Mouse (Mus musculus) CD4-positive, CD25-positive, alpha-beta regulatory T cell, adult 2 months (primary cell): ENCODE measurements around the gene Kcnk3.

Experiments
- DNase-seq: peaks from one replicate; pipeline ENCODE4 v3.0.0-alpha.2; 2012; ENCODE audit warnings: low read depth, low spot score

The Kcnk3 gene

DNA sequence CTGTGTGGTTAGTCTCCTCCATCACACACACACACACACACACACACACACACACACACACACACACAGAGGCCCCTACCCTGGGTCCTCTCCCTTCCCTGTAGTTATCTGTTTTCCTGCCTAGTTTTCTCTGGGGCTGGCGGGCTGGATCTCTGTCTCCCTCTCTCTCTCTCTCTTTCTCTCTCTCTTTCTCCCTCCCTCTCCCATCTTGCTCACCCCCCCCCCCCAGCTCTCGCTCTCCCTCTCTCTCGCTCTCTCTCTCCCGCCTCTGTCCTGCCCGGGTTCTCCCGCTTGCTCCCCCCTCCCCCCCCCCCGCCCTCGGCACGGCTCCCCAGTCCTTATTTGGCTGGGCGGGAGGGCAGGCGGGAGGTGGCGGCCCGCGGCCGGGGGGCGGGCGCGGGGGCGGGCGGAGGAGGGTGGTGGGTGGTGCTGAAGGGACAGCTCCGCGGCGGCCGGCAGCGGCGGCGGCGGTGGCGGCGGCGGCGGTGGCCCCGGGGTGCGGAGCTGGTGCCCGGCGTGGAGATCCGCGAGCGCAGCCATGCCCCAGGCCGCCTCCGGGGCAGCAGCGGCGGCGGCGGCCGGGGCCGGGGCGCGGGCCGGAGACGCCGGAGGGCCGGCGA is at the start of gene Kcnk3:
Gene Kcnk3 (plus strand): TSS at position 490 of the 620 bp plus-strand sequence.
- DNase-seq: peak; percentile 20

DNA sequence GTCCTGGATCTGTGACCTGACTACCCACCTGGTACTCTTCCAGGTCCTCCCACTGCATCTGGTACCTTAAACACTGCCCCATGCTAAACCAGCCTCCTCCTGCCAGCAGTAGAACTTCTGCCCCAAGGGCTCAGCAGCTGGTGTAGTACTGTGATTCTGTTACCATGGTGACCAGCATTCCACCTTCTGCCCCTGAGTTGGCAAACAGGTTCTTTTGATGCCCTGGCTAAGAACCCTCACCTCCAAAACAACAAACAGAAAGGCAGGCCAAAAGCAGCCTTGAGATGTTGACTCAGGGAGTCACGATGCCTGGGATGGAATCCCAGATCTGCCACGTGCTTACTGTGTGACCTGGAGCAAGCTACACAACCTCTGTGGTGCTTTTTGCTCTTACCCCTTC is 42.3 kb upstream of the Kcnk3 start, which contains the start of gene Cib4:
Gene Cib4 (minus strand): TSS at position 139 of the 400 bp plus-strand sequence.
- DNase-seq: no peak

DNA sequence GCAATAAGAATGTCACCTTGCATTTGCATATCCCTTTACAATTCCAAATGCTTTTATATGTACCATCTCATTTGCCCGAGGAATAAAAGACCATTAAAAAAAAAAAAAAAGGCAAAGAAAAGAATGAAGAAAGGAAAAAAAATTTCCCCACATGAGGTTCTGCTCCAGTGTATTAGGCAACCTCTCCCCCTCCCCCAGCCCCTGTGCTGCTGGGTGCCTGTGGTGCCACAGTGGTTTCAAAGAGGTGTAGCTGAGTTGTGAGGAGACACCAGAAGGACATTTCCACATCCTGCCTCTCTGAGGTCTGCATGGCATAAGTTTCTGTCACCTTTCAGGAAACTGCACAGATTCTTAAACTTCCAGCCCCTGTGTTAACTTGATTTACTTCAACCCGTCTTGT is 39.3 kb upstream of the Kcnk3 start:
- DNase-seq: no peak

DNA sequence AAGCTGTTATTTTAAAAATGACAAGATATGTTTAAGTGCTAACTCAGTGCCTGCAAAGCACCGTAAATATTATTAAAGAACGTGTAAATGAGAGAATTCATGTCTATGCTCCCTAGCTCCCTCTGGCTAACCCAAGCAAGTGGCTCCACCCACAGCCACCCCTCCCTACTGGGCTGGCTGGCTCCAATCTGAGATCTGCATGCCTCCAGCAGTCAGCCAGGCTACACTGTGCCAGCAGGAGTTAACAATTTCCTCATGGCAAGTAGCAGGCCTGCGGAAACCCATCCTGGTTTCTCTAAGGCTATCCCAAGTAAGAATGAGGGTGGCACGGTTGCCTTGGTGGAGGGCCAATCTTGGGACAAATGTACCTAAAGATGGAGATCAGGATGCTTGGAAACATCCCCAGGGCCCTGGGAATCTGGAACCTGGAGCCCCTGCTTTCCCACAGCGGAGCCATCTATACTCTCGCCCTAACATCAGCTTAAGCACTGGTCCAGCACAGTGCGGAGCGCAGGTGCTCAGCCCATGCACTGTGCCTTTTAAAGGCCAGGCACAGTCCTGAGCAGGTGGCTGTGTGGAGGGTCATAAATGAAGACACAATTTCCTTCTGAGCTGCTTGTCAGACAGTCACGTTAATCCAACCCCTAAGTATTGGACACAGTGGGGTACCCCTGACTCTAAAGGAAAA is 37.5 kb upstream of the Kcnk3 start:
- DNase-seq: no peak

DNA sequence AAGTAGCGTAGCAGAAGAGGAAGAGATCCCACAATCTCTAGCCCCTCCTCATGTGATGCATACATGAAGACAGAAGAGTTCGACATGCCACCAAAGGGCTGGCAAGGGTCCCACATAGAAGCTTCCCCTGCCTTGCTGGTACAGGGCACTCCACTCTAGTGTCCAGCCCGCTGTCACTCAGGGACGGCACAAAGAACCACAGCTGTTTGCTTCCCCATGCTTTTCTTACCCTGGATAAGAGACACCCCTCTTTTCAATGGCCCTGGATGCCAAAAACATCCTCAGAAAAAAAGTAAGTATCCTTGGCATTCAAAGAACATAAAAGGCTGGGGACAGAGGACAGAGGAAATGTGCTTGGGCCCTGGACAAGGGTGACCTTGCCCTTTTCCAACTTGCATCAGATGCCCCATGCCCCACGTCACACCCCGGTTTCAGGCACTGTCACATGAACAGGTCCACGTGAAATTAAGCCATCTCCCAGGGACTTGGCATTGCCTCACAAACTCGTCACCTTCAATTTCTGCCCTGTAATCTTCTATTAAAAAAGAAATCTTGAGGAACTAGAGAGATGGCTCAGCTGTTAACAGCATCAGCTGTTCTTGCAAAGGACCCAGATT is 36.8 kb upstream of the Kcnk3 start:
- no peak for DNase-seq

DNA sequence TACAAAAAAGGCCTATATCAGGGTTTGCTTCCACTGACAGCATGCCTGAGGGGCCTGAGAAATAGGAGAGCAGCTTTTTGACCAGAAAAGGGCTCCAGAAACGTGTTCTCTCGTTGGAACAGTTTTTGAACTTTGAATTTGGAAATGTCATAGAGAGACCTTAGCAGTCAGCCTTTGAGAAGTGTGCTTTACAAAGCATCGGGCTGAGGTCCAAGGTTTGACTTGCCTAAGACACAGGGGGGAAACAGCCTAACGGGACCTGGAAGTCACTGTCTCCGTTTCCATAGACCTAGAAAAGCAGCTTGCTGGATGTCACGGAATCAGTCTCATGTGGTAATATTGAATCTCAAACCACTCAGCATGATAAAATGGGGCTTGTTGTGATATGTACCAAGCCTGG is 36.0 kb upstream of the Kcnk3 start:
- DNase-seq: no peak

DNA sequence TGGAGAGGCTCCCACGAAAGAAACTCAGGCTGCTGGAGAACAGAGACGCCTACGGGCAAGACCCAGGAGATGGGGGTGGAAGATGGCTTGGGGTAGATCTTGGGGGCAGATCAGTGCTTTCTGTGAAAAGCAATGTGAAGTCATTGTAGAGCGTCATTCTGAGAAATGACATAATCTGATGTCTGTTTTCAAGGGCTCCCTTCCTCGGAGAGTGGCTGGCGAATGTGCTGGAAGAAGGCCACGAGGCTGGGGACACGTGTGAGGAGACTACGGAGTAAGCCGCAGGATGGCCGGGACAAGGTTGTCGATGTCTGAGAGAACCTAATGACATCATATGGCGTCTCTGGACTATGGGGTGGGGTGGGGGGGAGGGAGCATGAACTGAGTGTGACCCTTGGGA is 34.0 kb upstream of the Kcnk3 start:
- no peak for DNase-seq

DNA sequence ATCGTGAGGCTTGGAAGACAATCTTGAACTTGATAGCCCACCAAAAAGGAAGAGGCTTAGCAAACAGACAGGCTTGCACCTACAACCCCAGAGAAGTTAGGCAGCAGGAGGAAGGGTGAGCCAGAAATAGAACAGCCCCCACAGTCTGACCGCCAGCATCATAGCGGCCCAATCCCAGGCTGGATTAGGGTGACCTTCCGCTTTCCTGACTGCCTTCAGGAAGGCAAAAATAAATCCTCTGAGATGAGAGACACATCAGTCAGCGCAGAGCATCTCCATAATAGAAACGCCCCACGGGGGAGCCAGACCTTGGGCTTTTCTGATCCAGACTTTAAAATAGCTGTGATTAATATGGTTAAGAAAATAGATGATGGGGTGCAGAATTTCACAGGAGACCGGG is 33.0 kb upstream of the Kcnk3 start:
- DNase-seq: no peak

DNA sequence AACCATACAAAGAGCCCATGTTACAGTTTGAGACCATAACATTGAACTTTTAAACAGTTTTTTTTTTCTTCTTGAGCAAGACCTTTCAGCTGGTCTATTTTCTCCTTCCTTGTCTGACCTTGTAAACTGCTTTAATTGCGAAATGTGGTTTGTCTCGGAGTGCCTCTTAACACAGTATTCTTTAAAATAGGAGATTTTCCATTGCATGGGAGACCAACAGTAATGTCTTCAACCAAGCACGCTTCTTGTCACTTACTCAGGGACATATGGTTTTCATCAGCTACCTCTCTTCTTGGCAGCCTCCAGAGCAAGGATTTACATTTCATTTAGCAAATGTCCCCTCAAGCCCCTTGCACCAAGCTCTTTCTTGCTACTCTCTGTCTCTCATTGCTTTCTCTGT is 31.7 kb upstream of the Kcnk3 start:
- DNase-seq: no peak

DNA sequence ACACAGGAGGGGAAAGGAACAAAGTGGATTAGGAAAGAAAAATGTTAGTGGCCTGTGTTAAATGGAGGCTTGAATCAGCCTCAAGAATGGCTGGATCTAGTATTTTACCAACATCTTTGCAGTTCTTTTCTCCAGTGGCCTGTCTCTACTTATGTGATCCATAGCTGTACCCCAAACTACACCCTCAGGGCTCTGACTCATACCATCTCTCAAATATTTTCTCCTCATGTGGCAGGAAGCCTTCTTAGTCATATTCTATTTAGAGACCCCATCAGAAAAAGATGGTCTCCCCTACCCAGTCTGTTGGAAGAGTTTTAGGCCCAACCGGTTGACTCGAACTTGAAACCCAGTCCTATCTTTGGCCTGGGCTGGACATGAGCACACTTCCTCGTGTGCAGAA is 28.5 kb upstream of the Kcnk3 start:
- no peak for DNase-seq

DNA sequence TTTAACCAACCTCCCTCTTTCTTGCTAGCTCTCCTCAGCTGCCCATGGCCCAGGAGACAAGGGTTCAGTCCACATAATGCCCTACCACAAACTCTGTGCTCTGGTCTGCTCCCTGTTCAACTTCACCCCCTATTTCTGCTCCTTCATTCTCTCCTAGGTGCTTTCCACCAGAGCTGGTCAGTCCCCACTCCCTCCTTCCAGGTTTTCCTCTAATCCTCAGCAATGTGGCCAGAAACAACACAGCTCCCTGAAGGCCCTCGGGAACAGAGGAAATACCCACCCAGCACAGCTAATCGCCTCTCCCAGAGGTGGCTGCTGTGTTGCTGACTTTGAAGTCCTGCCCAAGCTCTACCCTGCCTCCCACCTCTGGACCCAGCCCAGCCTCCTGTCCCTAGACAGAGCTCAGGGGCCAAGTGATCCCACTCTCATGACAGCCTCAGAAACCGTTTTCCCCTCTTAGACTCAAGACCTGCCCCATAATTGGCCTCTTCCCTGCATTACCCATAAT is 27.9 kb upstream of the Kcnk3 start:
- DNase-seq: no peak

DNA sequence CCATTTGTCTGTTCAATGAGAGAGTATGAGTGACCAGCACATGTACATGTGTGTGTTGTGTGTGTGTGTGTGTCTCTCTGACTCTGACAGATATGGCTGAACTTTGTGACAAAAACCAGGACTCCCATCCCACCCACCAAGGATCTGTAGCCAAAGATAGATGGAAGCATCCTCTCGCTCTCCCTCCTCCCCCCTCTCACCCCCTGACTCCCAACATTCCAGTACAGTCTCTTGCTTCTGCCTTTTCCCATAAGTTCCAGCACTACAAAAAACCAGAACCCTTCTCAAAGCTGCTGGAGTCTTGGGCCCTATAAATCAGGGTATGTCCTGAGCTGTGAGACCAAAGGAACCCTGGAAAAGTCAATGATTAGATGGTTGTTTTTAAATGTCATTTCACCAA is 19.5 kb upstream of the Kcnk3 start:
- DNase-seq: no peak

DNA sequence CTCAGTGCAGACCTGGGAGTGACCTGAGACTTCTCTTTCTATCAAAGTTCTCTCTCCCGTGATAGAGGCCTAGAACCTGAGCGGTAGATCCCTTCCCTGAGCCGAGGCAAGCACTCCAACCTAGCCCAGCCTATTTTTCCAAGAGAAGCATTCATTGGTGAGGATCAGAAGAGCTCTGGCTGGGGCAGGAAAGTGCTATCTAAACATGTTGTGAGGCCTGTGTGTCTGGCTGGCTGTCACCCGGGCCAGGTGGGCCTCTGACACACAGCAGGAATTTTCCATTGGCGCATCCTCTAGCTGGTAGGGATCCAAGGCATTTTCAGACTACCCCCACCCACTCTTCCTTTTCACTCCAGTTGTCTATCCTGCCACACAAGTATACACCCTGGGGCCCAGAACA is 16.1 kb upstream of the Kcnk3 start:
- no peak for DNase-seq

DNA sequence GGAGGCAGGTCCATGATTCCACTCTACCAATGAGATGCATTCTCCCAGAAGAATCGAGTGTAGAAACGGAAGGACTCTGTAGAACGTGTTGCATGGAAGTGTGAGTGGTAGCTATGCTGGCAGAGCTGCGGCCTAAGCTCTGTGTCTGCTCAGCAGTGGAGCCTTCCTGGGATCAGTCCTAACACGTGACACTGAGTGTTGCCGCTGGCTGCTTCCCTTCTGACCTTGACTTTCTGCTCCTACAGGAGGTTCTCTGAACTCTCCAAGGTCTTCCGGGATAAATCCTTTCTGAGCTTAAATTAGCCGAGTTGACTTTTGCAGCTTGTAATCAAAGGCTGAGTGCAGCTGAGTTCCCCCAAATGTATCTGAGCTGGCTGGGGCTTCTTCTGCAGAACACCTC is 13.6 kb upstream of the Kcnk3 start:
- no peak for DNase-seq

DNA sequence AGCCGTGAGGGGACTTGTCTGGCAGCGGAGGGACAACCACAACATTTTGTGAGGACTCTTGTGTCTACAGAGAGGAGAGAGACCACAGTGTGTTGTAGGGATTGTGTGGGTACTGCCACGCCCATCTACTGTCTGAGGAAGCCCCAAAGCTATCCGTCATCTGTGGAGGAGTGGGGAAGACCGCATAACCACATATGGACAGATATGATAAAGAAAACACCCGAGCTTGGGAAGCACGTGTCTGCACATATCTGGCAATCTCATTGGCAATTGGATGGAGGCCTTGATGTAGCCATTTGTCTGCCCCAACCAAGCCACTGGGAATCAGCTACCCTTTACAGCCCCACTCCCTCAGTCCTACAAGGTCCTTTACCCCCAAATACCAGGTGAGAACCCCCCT is 11.7 kb upstream of the Kcnk3 start:
- DNase-seq: no peak

DNA sequence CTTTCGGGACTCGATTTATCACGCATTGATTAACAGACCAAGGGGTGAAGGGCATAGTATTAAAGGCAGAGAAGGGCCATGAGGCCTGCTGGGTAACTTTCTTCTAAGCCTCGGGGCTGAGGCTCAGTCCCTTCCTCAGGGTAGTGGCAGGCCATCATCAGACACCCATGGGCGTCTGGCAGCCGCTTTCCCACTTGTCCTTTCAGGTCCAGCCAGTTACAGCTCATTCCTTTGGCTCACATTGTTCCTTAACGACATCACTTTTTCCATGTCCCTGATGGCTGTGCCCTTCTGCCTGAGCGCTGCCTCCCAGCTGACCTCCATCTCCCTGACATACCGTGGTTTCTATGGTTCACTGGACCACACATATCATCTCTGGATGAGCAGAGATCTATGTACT is 10.7 kb upstream of the Kcnk3 start:
- DNase-seq: no peak

DNA sequence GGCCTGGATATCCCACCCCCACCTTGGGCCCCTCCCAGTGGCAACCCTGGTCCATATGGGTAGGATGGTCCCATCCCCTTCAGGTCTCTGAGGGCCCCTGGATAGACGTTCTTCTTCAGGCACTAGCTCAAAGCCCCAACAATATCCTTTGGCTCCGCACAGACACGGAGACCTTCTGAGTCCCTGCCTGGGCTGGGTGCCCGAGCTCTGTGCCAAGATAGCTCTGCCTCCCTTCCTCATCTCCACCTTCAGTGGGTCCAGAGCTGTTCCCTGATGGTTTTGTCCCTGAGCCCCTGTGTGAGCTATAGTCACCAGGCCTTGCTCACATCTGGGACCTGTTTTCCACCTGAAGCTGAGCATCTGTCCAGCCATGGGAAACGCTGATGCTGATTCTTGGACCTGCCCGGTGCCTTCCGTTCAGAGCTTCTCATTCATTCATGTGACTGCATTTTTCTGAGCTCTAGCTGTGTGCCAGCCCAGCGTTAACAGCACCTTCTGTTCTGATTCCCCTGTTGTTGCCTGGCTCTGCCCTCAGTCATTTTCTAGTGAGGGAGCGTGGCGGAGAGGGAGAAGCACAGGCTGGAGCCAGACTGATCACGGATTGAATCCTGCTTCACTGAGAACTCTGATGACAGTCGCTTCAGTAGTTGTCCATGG is 10.2 kb upstream of the Kcnk3 start:
- no peak for DNase-seq

DNA sequence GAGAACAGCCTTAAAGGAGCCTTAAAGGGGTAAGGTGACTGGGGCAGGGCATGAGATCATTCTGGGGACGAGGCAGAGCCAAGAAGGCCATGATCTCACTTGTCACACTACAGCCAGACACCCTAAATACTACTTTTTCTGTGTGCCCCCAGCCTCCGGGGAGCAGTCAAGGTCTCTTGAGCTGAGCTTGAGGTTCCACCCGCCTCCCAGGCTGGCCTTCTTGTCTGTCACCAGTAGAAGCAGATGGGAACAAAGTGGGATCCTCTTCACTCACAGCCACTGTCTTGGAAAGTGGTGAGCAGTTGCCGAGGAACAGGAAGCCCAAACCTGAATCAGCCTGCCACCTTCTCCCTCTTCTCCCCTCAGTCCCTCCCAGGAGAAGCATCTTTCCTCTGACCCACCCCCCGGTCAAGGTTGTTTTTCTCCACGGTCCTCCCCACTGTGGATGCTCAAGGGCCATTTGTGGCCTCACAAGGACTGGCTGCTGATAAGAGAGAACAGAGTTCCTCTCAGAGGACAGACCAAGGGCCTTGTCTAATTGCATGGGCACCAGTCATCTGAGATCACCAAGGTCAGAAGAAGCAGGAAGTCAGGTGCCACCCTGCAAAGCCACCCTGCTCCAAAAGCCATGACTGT is 9.4 kb upstream of the Kcnk3 start:
- no peak for DNase-seq

DNA sequence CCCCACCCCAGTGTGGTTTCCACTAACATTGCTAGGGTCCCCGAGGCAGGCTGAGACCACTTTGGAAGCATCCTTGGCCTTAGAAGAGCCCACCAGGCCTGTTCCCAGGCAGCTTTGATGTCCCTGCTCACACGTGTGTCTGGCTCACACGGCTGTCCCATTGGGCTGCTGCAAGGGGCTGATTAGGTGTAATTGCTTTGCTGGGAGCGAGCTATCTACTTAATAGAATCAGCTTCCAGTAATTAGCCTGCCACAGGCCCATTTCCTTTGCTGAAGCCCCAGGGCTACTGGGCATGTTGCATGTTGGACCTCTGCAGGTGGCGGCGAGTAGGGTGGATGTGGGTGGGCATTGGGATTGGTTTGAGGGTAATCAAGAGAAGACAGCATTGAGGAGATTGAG is 7.2 kb upstream of the Kcnk3 start:
- no peak for DNase-seq

DNA sequence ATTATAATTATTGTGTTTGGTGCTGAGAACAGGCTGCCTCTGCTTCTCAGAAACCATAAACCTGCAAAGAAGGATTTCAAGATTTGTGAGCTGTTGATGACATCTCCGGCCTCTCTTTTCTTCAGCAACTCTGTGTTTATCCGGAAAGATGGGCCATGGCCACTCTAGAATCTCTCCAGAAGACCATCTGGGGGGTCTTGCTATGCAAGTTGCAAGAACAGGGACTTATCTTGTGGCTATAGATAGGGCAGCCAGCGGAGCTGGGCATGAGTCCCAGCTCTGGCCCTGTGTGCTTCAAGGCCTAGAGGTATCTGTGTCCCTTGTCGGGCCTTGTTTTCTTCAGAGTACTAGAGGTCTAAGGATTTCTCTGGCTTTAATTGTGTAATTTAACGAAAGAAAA is 6.0 kb upstream of the Kcnk3 start:
- no peak for DNase-seq

DNA sequence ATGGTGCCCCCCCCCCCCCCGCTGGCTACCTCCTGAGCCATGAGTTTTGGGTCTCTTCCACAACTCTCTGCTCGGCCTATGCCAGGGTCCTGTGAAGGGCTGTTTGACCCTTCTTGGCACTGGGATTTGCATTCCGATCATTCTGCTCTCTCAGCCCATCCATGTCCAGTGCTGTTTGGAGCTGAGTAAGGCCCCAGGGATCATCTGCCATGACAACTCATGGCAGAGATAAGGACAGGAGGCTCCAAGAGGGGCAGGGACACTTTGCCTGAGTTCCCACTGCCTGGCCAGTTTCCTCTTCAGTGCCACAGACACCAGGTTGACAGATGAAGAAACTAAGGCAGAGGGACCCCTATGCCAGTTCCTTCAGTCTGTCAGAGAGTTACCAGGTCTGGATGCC is 1.4 kb upstream of the Kcnk3 start:
- no peak for DNase-seq

DNA sequence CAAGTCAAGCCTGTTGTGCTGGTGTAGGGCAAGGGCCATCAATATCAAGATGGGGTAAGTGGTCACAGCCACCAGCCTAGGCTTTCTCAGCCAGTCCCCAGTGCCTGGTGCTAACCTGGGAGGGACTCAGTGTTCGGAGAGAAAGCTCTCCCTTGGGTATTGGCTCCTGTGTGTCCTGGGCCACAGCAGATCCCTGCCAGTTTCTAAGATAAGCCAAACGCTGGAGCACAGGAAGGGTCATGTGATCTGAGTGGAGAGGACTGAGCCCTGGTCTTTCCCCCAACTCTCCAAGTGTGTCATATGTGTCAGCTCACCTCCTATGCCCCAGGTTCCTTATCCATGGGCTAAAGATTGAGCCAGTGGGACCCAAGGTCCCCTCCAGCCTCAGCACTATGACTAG is 869 bp upstream of the Kcnk3 start:
- DNase-seq: no peak
